Mouse (Mus musculus): ENCODE results near the gene Fam196a. TPM values are rescaled to one million over a fixed set of nuclear protein-coding genes. Genes with fewer than 3 reads are reported as not detected.

The Fam196a gene
- total RNA-seq, 1 experiment = 2.4 TPM

DNA sequence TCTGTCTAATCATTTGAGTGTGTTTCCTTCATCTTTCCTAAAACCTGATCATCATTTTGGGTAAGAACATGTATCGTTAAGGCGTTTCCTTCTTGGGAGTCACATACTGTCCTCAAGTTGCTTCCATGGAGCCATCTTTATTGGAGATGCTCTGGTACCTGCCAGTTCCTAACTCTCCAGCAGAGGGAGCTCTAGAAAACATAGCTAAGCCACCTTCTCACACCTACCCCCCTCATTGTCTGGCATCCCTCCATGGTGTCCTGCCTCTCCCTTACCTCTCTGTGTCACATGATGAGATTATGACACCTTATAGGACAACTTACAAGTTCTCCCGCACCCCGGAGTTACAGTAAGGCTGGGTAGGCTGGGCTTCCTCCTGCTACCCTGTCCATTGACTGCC lies 45.3 kb downstream of the Fam196a start:
- in situ Hi-C loops (cut with MboI; ENCODE audit: low sequenced_read_pairs in 2 of 2, unreplicated experiment in 2 of 2) = no loop called here
- Histone ChIP-seq H3K27ac (ENCODE audit: insufficient read depth, low read depth, low read length, poor library complexity, severe bottlenecking) (no peak overlapping the region), H3K36me3 (ENCODE audit: control insufficient read depth, insufficient read depth, low read length, poor library complexity, severe bottlenecking) (no peaks in the 10 kb centered on the region), H3K9ac (ENCODE audit: insufficient read depth, low read depth, low read length, poor library complexity, severe bottlenecking) (no peak overlapping the region), H3K9me3 (ENCODE audit: control insufficient read depth, insufficient read depth, low read depth, low read length) (no peaks in the 10 kb centered on the region), H3K4me3 (ENCODE audit: insufficient read depth in 1 of 2, low read depth in 1 of 2, low read length in 2 of 2, poor library complexity in 1 of 2, severe bottlenecking in 1 of 2) (no peak overlapping the region), H3K4me1 (ENCODE audit: control insufficient read depth in 2 of 2, insufficient read depth in 2 of 2, low read length in 2 of 2, poor library complexity in 1 of 2) (no peaks in the 10 kb centered on the region)
- peak; percentile 38 for DNase-seq (ENCODE audit: low read depth, low spot score)
- TF ChIP-seq MAFK (IDR thresholded peaks at IDR 0.05; ENCODE audit: insufficient read depth, low read depth, low read length) = no peak
- no peak for TF ChIP-seq ZC3H11A (IDR thresholded peaks at IDR 0.05; ENCODE audit: borderline replicate concordance, low read depth, low read length)
- no peak for TF ChIP-seq CHD2 (IDR thresholded peaks at IDR 0.05; ENCODE audit: low read depth, low read length)
- no peak for TF ChIP-seq ZNF384 (IDR thresholded peaks at IDR 0.05; ENCODE audit: low read depth, low read length)
- TF ChIP-seq HCFC1 (IDR thresholded peaks at IDR 0.05; ENCODE audit: borderline replicate concordance, insufficient read depth, low read length) = no peak

DNA sequence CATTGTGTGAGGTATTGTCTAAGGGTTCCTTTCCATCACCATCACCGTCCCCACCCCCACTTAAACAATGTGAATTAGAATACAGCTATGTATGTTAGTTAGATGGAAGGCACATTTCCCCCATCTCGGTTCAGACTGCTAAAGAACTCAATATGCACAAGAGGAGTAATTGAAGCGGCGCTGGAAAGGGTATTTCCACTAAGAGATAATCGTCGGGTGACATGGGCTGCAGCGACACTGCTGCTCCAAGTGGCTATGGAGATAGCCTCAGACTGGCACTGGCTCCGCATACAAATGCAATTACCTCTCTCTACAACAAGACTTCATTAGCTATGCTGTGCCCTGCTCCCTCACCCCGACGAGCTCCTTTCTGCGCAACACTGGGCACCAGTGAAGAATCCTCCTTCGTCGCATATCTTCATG lies 45.8 kb downstream of the Fam196a start:
- H3K4me3 ChIP-seq (ENCODE audit: insufficient read depth in 1 of 2, low read depth in 1 of 2, low read length in 2 of 2, poor library complexity in 1 of 2, severe bottlenecking in 1 of 2) = no peak overlapping the region
- in situ Hi-C loops (cut with MboI; ENCODE audit: low sequenced_read_pairs in 2 of 2, unreplicated experiment in 2 of 2) = no loop called here
- H3K9ac ChIP-seq (ENCODE audit: insufficient read depth, low read depth, low read length, poor library complexity, severe bottlenecking) = no peak overlapping the region
- H3K9me3 ChIP-seq (ENCODE audit: control insufficient read depth, insufficient read depth, low read depth, low read length) = no peaks in the 10 kb centered on the region
- DNase-seq (ENCODE audit: low read depth, low spot score) = no peak
- no peaks in the 10 kb centered on the region for H3K36me3 ChIP-seq (ENCODE audit: control insufficient read depth, insufficient read depth, low read length, poor library complexity, severe bottlenecking)
- no peaks in the 10 kb centered on the region for H3K4me1 ChIP-seq (ENCODE audit: control insufficient read depth in 2 of 2, insufficient read depth in 2 of 2, low read length in 2 of 2, poor library complexity in 1 of 2)
- H3K27ac ChIP-seq (ENCODE audit: insufficient read depth, low read depth, low read length, poor library complexity, severe bottlenecking) = no peak overlapping the region
- TF ChIP-seq HCFC1 (IDR thresholded peaks at IDR 0.05; ENCODE audit: borderline replicate concordance, insufficient read depth, low read length) = no peak
- TF ChIP-seq ZNF384 (IDR thresholded peaks at IDR 0.05; ENCODE audit: low read depth, low read length) = no peak
- no peak for TF ChIP-seq CHD2 (IDR thresholded peaks at IDR 0.05; ENCODE audit: low read depth, low read length)
- TF ChIP-seq MAFK (IDR thresholded peaks at IDR 0.05; ENCODE audit: insufficient read depth, low read depth, low read length) = no peak
- no peak for TF ChIP-seq ZC3H11A (IDR thresholded peaks at IDR 0.05; ENCODE audit: borderline replicate concordance, low read depth, low read length)

DNA sequence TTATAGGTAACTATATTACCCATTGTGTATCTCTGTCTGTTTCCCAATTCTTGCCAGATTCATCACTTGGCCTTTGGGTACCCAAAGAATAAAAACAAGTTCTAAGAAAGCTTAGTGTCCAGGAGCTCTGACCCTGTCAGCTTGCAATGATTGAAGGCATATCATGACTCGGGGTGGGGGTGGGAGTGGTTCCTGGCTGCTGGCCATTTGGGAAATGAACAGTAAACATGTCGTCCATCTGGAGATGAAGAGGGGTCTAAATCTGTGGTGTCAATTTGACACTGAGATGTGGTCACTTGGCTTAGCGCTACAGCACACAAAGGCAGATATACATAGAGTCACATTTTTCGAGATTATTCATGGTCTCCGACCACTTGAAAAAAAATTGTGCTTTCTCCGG lies 54.7 kb downstream of the Fam196a start:
- no peak for TF ChIP-seq CHD2 (IDR thresholded peaks at IDR 0.05; ENCODE audit: low read depth, low read length)
- no peak for TF ChIP-seq ZC3H11A (IDR thresholded peaks at IDR 0.05; ENCODE audit: borderline replicate concordance, low read depth, low read length)
- no peak for TF ChIP-seq ZNF384 (IDR thresholded peaks at IDR 0.05; ENCODE audit: low read depth, low read length)
- TF ChIP-seq MAFK (IDR thresholded peaks at IDR 0.05; ENCODE audit: insufficient read depth, low read depth, low read length) = no peak
- TF ChIP-seq HCFC1 (IDR thresholded peaks at IDR 0.05; ENCODE audit: borderline replicate concordance, insufficient read depth, low read length) = no peak
- Histone ChIP-seq H3K9ac (ENCODE audit: insufficient read depth, low read depth, low read length, poor library complexity, severe bottlenecking) (no peak overlapping the region), H3K4me3 (ENCODE audit: insufficient read depth in 1 of 2, low read depth in 1 of 2, low read length in 2 of 2, poor library complexity in 1 of 2, severe bottlenecking in 1 of 2) (no peak overlapping the region), H3K36me3 (ENCODE audit: control insufficient read depth, insufficient read depth, low read length, poor library complexity, severe bottlenecking) (no peaks in the 10 kb centered on the region), H3K27ac (ENCODE audit: insufficient read depth, low read depth, low read length, poor library complexity, severe bottlenecking) (no peak overlapping the region), H3K4me1 (ENCODE audit: control insufficient read depth in 2 of 2, insufficient read depth in 2 of 2, low read length in 2 of 2, poor library complexity in 1 of 2) (no peaks in the 10 kb centered on the region), H3K9me3 (ENCODE audit: control insufficient read depth, insufficient read depth, low read depth, low read length) (no peaks in the 10 kb centered on the region)
- no peak for DNase-seq (ENCODE audit: low read depth, low spot score)
- in situ Hi-C loops (cut with MboI; ENCODE audit: low sequenced_read_pairs in 2 of 2, unreplicated experiment in 2 of 2) = no loop called here

DNA sequence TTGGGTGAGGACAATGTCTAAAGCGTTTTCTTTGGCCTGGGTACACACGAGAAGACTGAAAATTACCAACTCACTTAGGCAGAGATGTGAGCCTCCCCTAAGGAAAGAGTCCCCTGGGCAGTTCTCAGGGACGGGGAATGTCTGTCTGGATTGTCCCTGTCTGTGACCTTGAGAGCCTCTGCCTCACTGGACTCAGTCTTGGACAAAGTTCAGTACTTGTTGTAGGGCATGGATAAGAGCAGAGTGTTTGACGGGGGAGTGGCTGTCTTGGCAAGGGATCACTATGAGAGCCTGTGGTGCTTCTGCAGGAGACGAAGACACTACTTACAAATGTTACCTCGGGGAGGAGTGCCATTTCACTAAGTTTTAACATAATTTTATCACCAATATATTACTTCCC lies 57.8 kb downstream of the Fam196a start:
- H3K4me3 ChIP-seq (ENCODE audit: insufficient read depth in 1 of 2, low read depth in 1 of 2, low read length in 2 of 2, poor library complexity in 1 of 2, severe bottlenecking in 1 of 2) = no peak overlapping the region
- H3K9me3 ChIP-seq (ENCODE audit: control insufficient read depth, insufficient read depth, low read depth, low read length) = no peaks in the 10 kb centered on the region
- no peak for DNase-seq (ENCODE audit: low read depth, low spot score)
- no peak overlapping the region for H3K27ac ChIP-seq (ENCODE audit: insufficient read depth, low read depth, low read length, poor library complexity, severe bottlenecking)
- no peak overlapping the region for H3K9ac ChIP-seq (ENCODE audit: insufficient read depth, low read depth, low read length, poor library complexity, severe bottlenecking)
- TF ChIP-seq HCFC1 (IDR thresholded peaks at IDR 0.05; ENCODE audit: borderline replicate concordance, insufficient read depth, low read length) (no peak), MAFK (IDR thresholded peaks at IDR 0.05; ENCODE audit: insufficient read depth, low read depth, low read length) (no peak), ZC3H11A (IDR thresholded peaks at IDR 0.05; ENCODE audit: borderline replicate concordance, low read depth, low read length) (no peak), CHD2 (IDR thresholded peaks at IDR 0.05; ENCODE audit: low read depth, low read length) (no peak), ZNF384 (IDR thresholded peaks at IDR 0.05; ENCODE audit: low read depth, low read length) (no peak)
- peaks cover 2% of the 10 kb centered on the region; the same call in 1 of the 2 replicates for H3K36me3 ChIP-seq (ENCODE audit: control insufficient read depth, insufficient read depth, low read length, poor library complexity, severe bottlenecking)
- no peaks in the 10 kb centered on the region for H3K4me1 ChIP-seq (ENCODE audit: control insufficient read depth in 2 of 2, insufficient read depth in 2 of 2, low read length in 2 of 2, poor library complexity in 1 of 2)
- in situ Hi-C loops (cut with MboI; ENCODE audit: low sequenced_read_pairs in 2 of 2, unreplicated experiment in 2 of 2) = no loop called here

DNA sequence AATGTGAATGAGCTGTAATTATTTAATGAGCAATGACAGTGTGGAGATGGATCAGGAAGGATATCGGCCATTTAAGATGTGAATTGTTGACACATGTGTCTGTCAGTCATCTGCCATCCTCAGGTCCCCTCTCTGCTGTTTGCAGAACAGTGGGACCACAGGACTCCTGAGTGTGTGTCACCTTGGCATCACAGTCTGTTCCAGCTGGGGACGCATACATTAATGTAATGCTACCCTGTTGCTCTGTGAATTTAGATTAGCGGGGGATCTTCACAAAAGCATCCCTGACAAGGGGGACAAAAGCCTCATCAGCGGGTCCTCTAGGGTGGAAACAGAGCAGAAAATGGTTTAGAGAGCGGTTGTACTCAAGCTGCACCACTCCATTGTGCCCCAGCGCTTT lies 59.2 kb downstream of the Fam196a start:
- Histone ChIP-seq H3K9me3 (ENCODE audit: control insufficient read depth, insufficient read depth, low read depth, low read length) (no peaks in the 10 kb centered on the region), H3K36me3 (ENCODE audit: control insufficient read depth, insufficient read depth, low read length, poor library complexity, severe bottlenecking) (peaks cover 2% of the 10 kb centered on the region; the same call in 1 of the 2 replicates), H3K9ac (ENCODE audit: insufficient read depth, low read depth, low read length, poor library complexity, severe bottlenecking) (no peak overlapping the region), H3K4me1 (ENCODE audit: control insufficient read depth in 2 of 2, insufficient read depth in 2 of 2, low read length in 2 of 2, poor library complexity in 1 of 2) (no peaks in the 10 kb centered on the region), H3K27ac (ENCODE audit: insufficient read depth, low read depth, low read length, poor library complexity, severe bottlenecking) (no peak overlapping the region), H3K4me3 (ENCODE audit: insufficient read depth in 1 of 2, low read depth in 1 of 2, low read length in 2 of 2, poor library complexity in 1 of 2, severe bottlenecking in 1 of 2) (no peak overlapping the region)
- in situ Hi-C loops (cut with MboI; ENCODE audit: low sequenced_read_pairs in 2 of 2, unreplicated experiment in 2 of 2) = no loop called here
- TF ChIP-seq ZNF384 (IDR thresholded peaks at IDR 0.05; ENCODE audit: low read depth, low read length) (no peak), CHD2 (IDR thresholded peaks at IDR 0.05; ENCODE audit: low read depth, low read length) (no peak)
- DNase-seq (ENCODE audit: low read depth, low spot score) = no peak
